Mouse (Mus musculus) intestine, embryonic 16.5 days (tissue): ENCODE results near the gene Gm813. TPM values are rescaled to one million over a fixed set of nuclear protein-coding genes. Genes with fewer than 3 reads are reported as not detected.
"Not testable (repeated sequence)": the region's sequence is repeated elsewhere in the genome, so short reads cannot be mapped to it uniquely, and the experiment has no call there.

Source experiments
- ATAC-seq: fragments of 200-750 bp; cut with Nextera tagmentation; 2 replicates; pipeline ENCODE4 v1.8.0; 2017; ENCODE audit warnings: moderate TSS enrichment, moderate library complexity
- H3K27ac ChIP-seq: fragments of 300-500 bp; sonication (generic); 2 replicates; pipeline ENCODE4 v1.5.1; 2014; ENCODE audit warnings: mild to moderate bottlenecking, low read length
- H3K27me3 ChIP-seq: fragments of 300-500 bp; sonication (generic); replicated peaks from 2 replicates; pipeline ENCODE4 v1.6.1; 2014; ENCODE audit warnings: low read length, control low read depth, mixed read lengths; ENCODE audit not compliant: control insufficient read depth, insufficient read depth
- H3K36me3 ChIP-seq: fragments of 300-500 bp; sonication (generic); 2 replicates; pipeline ENCODE4 v1.6.1; 2014; ENCODE audit warnings: low read length, control low read depth; ENCODE audit not compliant: control insufficient read depth, insufficient read depth
- H3K4me1 ChIP-seq: fragments of 300-500 bp; sonication (generic); 2 replicates; pipeline ENCODE4 v1.6.1; 2014; ENCODE audit warnings: low read length, control low read depth, mixed read lengths; ENCODE audit not compliant: control insufficient read depth, insufficient read depth
- H3K4me2 ChIP-seq: fragments of 300-500 bp; sonication (generic); 2 replicates; pipeline ENCODE4 v1.6.1; 2014; ENCODE audit warnings: low read depth, low read length, control low read depth
- H3K4me3 ChIP-seq: fragments of 300-500 bp; sonication (generic); 2 replicates; pipeline ENCODE4 v1.5.1; 2014; ENCODE audit warnings: mild to moderate bottlenecking, low read length
- H3K9ac ChIP-seq: fragments of 300-500 bp; sonication (generic); 2 replicates; pipeline ENCODE4 v1.6.1; 2014; ENCODE audit warnings: low read depth, low read length
- H3K9me3 ChIP-seq: fragments of 300-500 bp; sonication (generic); 2 replicates; pipeline ENCODE4 v1.6.1; 2016; ENCODE audit warnings: low read length, control low read depth; ENCODE audit not compliant: control insufficient read depth
- WGBS: fragments of 180-500 bp; shearing (Covaris S2); extraction: QIAGEN DNeasy Blood & Tissue Kit; methylation state at CpG from one replicate; pipeline ENCODE4 v1.1.7; 2014; 5-methylcytosine and 5-hydroxymethylcytosine counted together
- polyA plus RNA-seq: library from polyadenylated mRNA; unstranded; fragments of >200 nt; fragmentation: Nextera tagmentation; extraction: Ambion mirVana; gene quantifications from 2 replicates; pipeline ENCODE4 v1.2.1, GENCODE M21; 2015

The Gm813 gene
- not detected in 2 replicates for polyA plus RNA-seq

DNA sequence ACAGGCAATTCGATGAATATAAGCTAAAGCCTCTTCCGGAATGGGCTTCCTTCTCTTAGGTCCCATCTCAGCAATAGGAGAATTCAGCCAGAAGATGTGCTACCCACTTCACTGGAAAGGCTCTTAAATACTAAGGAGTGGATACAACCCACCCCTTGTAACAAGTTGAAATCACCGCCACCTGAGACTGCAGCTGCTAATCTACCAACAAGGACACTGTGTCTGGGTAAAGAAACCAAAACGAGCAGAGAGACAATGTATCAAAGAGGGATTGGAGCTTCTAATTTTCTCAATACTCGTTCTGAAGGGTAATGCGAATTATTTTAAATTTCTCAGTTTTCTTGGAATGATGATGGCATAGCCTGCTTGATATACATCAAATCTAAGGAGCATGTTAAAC is at the start of gene Gm813:
Gm813 (minus strand) TSS at position 101 of the 400 bp plus-strand sequence.
- no peak within 1 kb of the TSS for H3K9ac ChIP-seq
- no peak within 1 kb of the TSS for H3K27ac ChIP-seq
- no peaks in the 10 kb centered on the region for H3K27me3 ChIP-seq
- no peaks in the 10 kb centered on the region for H3K9me3 ChIP-seq
- H3K4me1 ChIP-seq: no peaks in the 10 kb centered on the region
- H3K4me2 ChIP-seq: no peak within 1 kb of the TSS
- no peak within 1 kb of the TSS for H3K4me3 ChIP-seq
- 89% methylated on average over 6 of the region's 6 CpGs for WGBS
- no peaks in the 10 kb centered on the region for H3K36me3 ChIP-seq
- ATAC-seq: no peak

- not testable (repeated sequence) for H3K4me2 ChIP-seq, H3K27ac ChIP-seq, ATAC-seq, H3K9me3 ChIP-seq, H3K4me1 ChIP-seq, H3K36me3 ChIP-seq, H3K4me3 ChIP-seq, H3K27me3 ChIP-seq, H3K9ac ChIP-seq
Measured at GRCm38 (mm10) chr16:58665137-58665536, 48.4 kb upstream of the Gm813 start.

DNA sequence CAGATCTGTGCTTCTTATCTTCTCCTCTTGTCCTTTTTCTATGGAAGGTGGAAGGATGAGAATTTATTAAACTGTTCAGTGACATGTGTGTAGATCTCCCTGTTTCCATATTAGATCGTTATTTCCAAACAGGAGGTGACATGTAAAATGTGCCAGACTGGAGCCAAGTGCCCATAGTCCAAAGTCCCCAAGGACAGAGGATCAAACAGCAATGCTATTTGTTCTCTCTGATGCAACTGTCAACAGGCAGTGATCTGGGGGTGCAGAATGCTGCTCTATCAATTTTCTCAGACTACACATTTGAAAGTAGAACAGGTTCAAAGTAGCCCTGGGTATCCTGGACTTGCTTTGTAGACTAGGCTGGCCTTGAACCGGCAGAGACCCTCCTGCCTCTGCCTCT is 47.0 kb upstream of the Gm813 start:
- H3K9ac ChIP-seq: no peak overlapping the region
- H3K27ac ChIP-seq: no peak overlapping the region
- H3K27me3 ChIP-seq: no peaks in the 10 kb centered on the region
- ATAC-seq: no peak
- no peak overlapping the region for H3K4me3 ChIP-seq
- 87% methylated on average over 2 of the region's 2 CpGs for WGBS
- no peaks in the 10 kb centered on the region for H3K4me1 ChIP-seq
- no peaks in the 10 kb centered on the region for H3K9me3 ChIP-seq
- no peaks in the 10 kb centered on the region for H3K36me3 ChIP-seq
- no peak overlapping the region for H3K4me2 ChIP-seq

GRCm38 (mm10) chr16:58663021-58663420 is 46.2 kb upstream of the Gm813 start:
- Histone ChIP-seq H3K9ac (no peak overlapping the region), H3K27me3 (no peaks in the 10 kb centered on the region), H3K4me3 (no peak overlapping the region), H3K4me2 (no peak overlapping the region), H3K9me3 (no peaks in the 10 kb centered on the region), H3K36me3 (no peaks in the 10 kb centered on the region), H3K27ac (no peak overlapping the region), H3K4me1 (no peaks in the 10 kb centered on the region)
- no peak for ATAC-seq
- 56% methylated on average over 5 of the region's 5 CpGs for WGBS

- H3K9ac ChIP-seq: no peak overlapping the region
- H3K4me1 ChIP-seq: no peaks in the 10 kb centered on the region
- H3K27me3 ChIP-seq: no peaks in the 10 kb centered on the region
- ATAC-seq: no peak; the same call in 1 of the 2 replicates
- H3K9me3 ChIP-seq: no peaks in the 10 kb centered on the region
- H3K27ac ChIP-seq: no peak overlapping the region
- H3K4me3 ChIP-seq: no peak overlapping the region
- H3K4me2 ChIP-seq: no peak overlapping the region
- no peaks in the 10 kb centered on the region for H3K36me3 ChIP-seq
Measured at GRCm38 (mm10) chr16:58662287-58662791, 45.6 kb upstream of the Gm813 start.

- H3K27me3 ChIP-seq: no peaks in the 10 kb centered on the region
- H3K9ac ChIP-seq: no peak overlapping the region
- no peak overlapping the region for H3K27ac ChIP-seq
- H3K4me2 ChIP-seq: no peak overlapping the region
- H3K9me3 ChIP-seq: no peaks in the 10 kb centered on the region
- 79% methylated on average over 5 of the region's 5 CpGs for WGBS
- peak; percentile 70 for ATAC-seq
- H3K36me3 ChIP-seq: no peaks in the 10 kb centered on the region
- H3K4me3 ChIP-seq: no peak overlapping the region
- no peaks in the 10 kb centered on the region for H3K4me1 ChIP-seq
Measured at GRCm38 (mm10) chr16:58661826-58662225, 45.0 kb upstream of the Gm813 start.

- Histone ChIP-seq H3K4me1 (no peaks in the 10 kb centered on the region), H3K4me3 (no peak overlapping the region), H3K36me3 (no peaks in the 10 kb centered on the region), H3K27ac (no peak overlapping the region), H3K9ac (no peak overlapping the region), H3K9me3 (no peaks in the 10 kb centered on the region), H3K27me3 (no peaks in the 10 kb centered on the region), H3K4me2 (no peak overlapping the region)
- peak; percentile 21; the same call in 1 of the 2 replicates for ATAC-seq
- 85% methylated on average over 6 of the region's 6 CpGs for WGBS
Measured at GRCm38 (mm10) chr16:58658668-58659067, 41.9 kb upstream of the Gm813 start.

DNA sequence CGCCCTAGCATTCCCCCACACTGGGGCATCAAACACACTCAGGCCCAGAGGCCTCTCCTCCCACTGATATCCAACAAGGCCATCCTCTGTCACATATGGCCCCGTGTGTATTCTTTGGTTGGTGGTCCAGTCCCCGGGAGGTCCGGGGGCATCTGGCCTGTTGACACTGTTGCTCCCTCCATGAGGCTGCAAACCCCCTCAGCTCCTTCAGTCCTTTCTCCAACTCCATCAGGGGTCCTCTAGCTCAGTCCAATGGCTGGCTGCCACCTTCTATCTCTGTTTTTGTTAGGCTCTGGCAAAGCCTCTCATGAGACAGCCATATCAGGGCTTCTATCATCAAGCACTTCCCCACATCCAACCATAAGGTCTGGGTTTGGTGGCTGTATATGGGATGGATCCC is 39.7 kb upstream of the Gm813 start:
- no peaks in the 10 kb centered on the region for H3K27me3 ChIP-seq
- H3K9me3 ChIP-seq: no peaks in the 10 kb centered on the region
- H3K9ac ChIP-seq: no peak overlapping the region
- H3K36me3 ChIP-seq: no peaks in the 10 kb centered on the region
- H3K4me3 ChIP-seq: no peak overlapping the region
- no peak overlapping the region for H3K27ac ChIP-seq
- H3K4me1 ChIP-seq: no peaks in the 10 kb centered on the region
- WGBS: 85% methylated on average over 4 of the region's 4 CpGs
- ATAC-seq: no peak
- no peak overlapping the region for H3K4me2 ChIP-seq

DNA sequence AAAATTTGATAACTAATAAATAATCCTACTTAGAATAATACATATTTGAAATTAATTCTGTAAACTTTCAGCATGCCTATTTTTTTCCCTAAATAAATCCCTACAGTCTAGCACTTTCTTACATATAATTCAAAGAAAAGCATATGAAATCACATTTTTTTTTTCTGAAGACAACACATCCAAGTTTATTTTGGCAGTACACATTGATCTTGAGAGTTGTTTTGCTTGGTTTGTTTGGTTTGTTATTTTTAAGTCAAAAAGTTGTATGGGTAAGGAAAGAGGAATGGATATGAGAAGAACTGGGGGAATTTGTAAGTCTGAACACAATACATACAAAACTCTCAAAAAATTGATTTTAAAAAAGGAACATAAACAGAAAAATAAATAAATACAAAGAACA is 39.0 kb upstream of the Gm813 start:
- Histone ChIP-seq H3K9me3 (no peaks in the 10 kb centered on the region), H3K27ac (no peak overlapping the region), H3K27me3 (no peaks in the 10 kb centered on the region), H3K4me2 (no peak overlapping the region), H3K4me3 (no peak overlapping the region), H3K4me1 (no peaks in the 10 kb centered on the region), H3K36me3 (no peaks in the 10 kb centered on the region), H3K9ac (no peak overlapping the region)
- ATAC-seq: no peak

- Histone ChIP-seq H3K9me3 (no peaks in the 10 kb centered on the region), H3K4me1 (no peaks in the 10 kb centered on the region), H3K27me3 (no peaks in the 10 kb centered on the region), H3K27ac (no peak overlapping the region), H3K36me3 (no peaks in the 10 kb centered on the region), H3K4me2 (no peak overlapping the region), H3K9ac (no peak overlapping the region), H3K4me3 (no peak overlapping the region)
- no peak for ATAC-seq
- 95% methylated on average over 10 of the region's 10 CpGs for WGBS
Measured at GRCm38 (mm10) chr16:58649979-58650378, 33.2 kb upstream of the Gm813 start.
